ENCODE assay signal across 10 mouse cellular contexts in genomic region chr17:26688795-26689735, GRCm38 (mm10). TPM values are rescaled to one million over a fixed set of nuclear protein-coding genes. Genes with fewer than 3 reads are reported as not detected.
A peak's percentile ranks its signal among the peaks of the same experiment; 100 is the strongest.
DNase-seq lines count a peak whose midpoint lies in the region; TF ChIP-seq lines count a peak whose summit lies in the region.
"Had no signal": no experiment of that assay in that cellular context is flagged by ENCODE, and none has a peak within 500 bp of the region (broad histone marks: within the 10 kb centered on the region; RNA-seq: fewer than 3 reads in every experiment).

No protein-coding gene starts in this region.

- no peak overlapping the region for H3K4me3 ChIP-seq in left cerebral cortex, adult 2 months
- H3K4me3 ChIP-seq: heart, embryonic 10.5 days had no signal

- no peak; the same call in 1 of the 2 replicates for TF ChIP-seq CTCF in left cerebral cortex, adult 2 months (IDR thresholded peaks at IDR 0.05)

- intact Hi-C loops in left cerebral cortex, adult 2 months (cut with DNase I) = no loop called here
- intact Hi-C loops in gastrocnemius, postnatal 14 days (cut with DNase I; ENCODE audit: low total_unique reads) = no loop called here

- peak; percentile 61 for DNase-seq in cerebellum, adult 9-10 months
- no peak for DNase-seq in cerebellum, postnatal 36 days
- no peak for DNase-seq in left cerebral cortex, adult 2 months (ENCODE audit: extremely low spot score in 1 of 2, low spot score in 2 of 2)
- no peak for DNase-seq in left cerebral cortex, adult 9 months (ENCODE audit: low spot score in 2 of 2)
- DNase-seq in Muller cell, postnatal 12 days (ENCODE audit: inconsistent ontology term) = peak; percentile 77
- peak; percentile 62 for DNase-seq in layer of hippocampus, adult 9-11 months
- DNase-seq in adrenal gland, postnatal 10 days = no peak
- DNase-seq in gastrocnemius, postnatal 14 days = no peak
- DNase-seq: B cell, adult 2 months had no signal

- H3K27ac ChIP-seq in left cerebral cortex, adult 2 months = peak overlapping the region; percentile 84
- H3K27ac ChIP-seq: heart, embryonic 10.5 days had no signal

RNA-seq across cellular contexts. Expression of gene Atp6v0e, which starts 26.0 kb away (rescaled TPM):
- total RNA-seq in left cerebral cortex, adult 2 months (2021) = 10 to 100 TPM; 39.2 to 44.6 TPM
- total RNA-seq in adrenal gland, postnatal 10 days (2021) = 100 to 1,000 TPM; 180 to 190 TPM
- 10 to 100 TPM; 37.4 to 40.8 TPM for total RNA-seq in gastrocnemius, postnatal 14 days (2021)

RNA-seq across cellular contexts. Expression of gene Crebrf, which starts 26.4 kb away (rescaled TPM):
- total RNA-seq in left cerebral cortex, adult 2 months (2021) = 100 to 1,000 TPM; 150 TPM
- 10 to 100 TPM; 48.8 to 55.6 TPM for total RNA-seq in adrenal gland, postnatal 10 days (2021)
- 10 to 100 TPM; 14.1 to 20.1 TPM for total RNA-seq in gastrocnemius, postnatal 14 days (2021)

Comparison
In these comparisons a context has a peak if more than half of its experiments do, and no peak if none do; other contexts are left out.
1. DNase-seq: peak in cerebellum, adult 9-10 months (single experiment), Muller cell, postnatal 12 days (single experiment) and layer of hippocampus, adult 9-11 months (single experiment); none in cerebellum, postnatal 36 days (0 of 2), left cerebral cortex, adult 2 months (0 of 2), left cerebral cortex, adult 9 months (0 of 2), adrenal gland, postnatal 10 days (single experiment) and gastrocnemius, postnatal 14 days (single experiment).